In the genomic region with DNA sequence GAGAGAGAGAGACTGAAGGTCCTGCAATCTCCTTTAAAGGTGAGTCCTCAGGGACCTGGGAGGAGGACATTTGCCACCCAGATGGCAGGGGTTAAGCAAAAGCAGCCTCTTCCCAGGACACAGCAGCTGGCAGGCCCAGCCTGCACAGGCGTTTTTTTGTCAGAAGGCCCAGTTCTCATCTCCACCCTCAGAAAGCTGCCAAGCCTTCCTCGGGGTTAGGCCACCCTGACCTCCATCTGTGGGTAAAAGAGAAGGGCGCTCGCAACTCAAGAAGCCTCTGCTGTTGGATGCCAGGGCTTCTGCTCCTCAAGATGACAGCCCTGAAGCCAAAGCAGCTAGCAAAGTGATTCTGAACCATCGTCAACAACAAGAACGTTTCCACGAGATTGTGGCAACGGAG, we compare ENCODE assay signal across 10 mouse cellular contexts.
DNase-seq lines count a peak whose midpoint lies in the region; ATAC-seq and TF ChIP-seq lines count a peak whose summit lies in the region.
"Had no signal": no experiment of that assay in that cellular context is flagged by ENCODE, and none has a peak within 500 bp of the region (broad histone marks: within the 10 kb centered on the region; RNA-seq: fewer than 3 reads in every experiment).

No protein-coding gene starts in this region.

- no peaks in the 10 kb centered on the region for H3K36me3 ChIP-seq in forebrain, postnatal 0 days (ENCODE audit: insufficient read depth)
- H3K36me3 ChIP-seq in forebrain, embryonic 13.5 days (ENCODE audit: poor library complexity, severe bottlenecking), result no peaks in the 10 kb centered on the region
- H3K36me3 ChIP-seq in heart, adult 2 months (ENCODE audit: control insufficient read depth, insufficient read depth, low read length), result no peaks in the 10 kb centered on the region; the same call in none of the 2 replicates
- H3K36me3 ChIP-seq in lung, postnatal 0 days (ENCODE audit: insufficient read depth, low read length), result no peaks in the 10 kb centered on the region
- H3K36me3 ChIP-seq in midbrain, embryonic 15.5 days (replicated peaks), result no peaks in the 10 kb centered on the region
- H3K36me3 ChIP-seq: liver, embryonic 13.5 days had no signal

- H3K27ac ChIP-seq in forebrain, postnatal 0 days (ENCODE audit: low read depth, low read length), result no peak overlapping the region
- no peak overlapping the region for H3K27ac ChIP-seq in forebrain, embryonic 13.5 days
- peak overlapping the region; percentile 72 for H3K27ac ChIP-seq in heart, adult 2 months
- peak overlapping the region; percentile 55 for H3K27ac ChIP-seq in lung, postnatal 0 days (ENCODE audit: low read length)
- no peak overlapping the region for H3K27ac ChIP-seq in midbrain, embryonic 15.5 days
- H3K27ac ChIP-seq: liver, embryonic 13.5 days had no signal

- H3K4me3 ChIP-seq in forebrain, postnatal 0 days (ENCODE audit: low read depth, low read length), result no peak overlapping the region
- no peak overlapping the region for H3K4me3 ChIP-seq in forebrain, embryonic 13.5 days
- no peak overlapping the region for H3K4me3 ChIP-seq in heart, adult 2 months
- no peak overlapping the region for H3K4me3 ChIP-seq in lung, postnatal 0 days (ENCODE audit: low read depth, low read length)
- H3K4me3 ChIP-seq in midbrain, embryonic 15.5 days, result no peak overlapping the region
- H3K4me3 ChIP-seq: liver, embryonic 13.5 days had no signal

- H3K9ac ChIP-seq in forebrain, postnatal 0 days, result no peak overlapping the region; the same call in 1 of the 2 replicates
- H3K9ac ChIP-seq in forebrain, embryonic 13.5 days, result no peak overlapping the region
- peak overlapping the region; percentile 41; the same call in 1 of the 2 replicates for H3K9ac ChIP-seq in heart, adult 2 months (ENCODE audit: low read depth, low read length)
- no peak overlapping the region for H3K9ac ChIP-seq in lung, postnatal 0 days (replicated peaks; ENCODE audit: low read depth)
- no peak overlapping the region for H3K9ac ChIP-seq in midbrain, embryonic 15.5 days
- H3K9ac ChIP-seq: liver, embryonic 13.5 days had no signal

- H3K27me3 ChIP-seq in forebrain, postnatal 0 days (ENCODE audit: insufficient read depth, low read length), result no peaks in the 10 kb centered on the region
- H3K27me3 ChIP-seq in forebrain, embryonic 13.5 days, result no peaks in the 10 kb centered on the region
- no peaks in the 10 kb centered on the region for H3K27me3 ChIP-seq in heart, adult 2 months (ENCODE audit: control insufficient read depth, insufficient read depth, low read length)
- no peaks in the 10 kb centered on the region for H3K27me3 ChIP-seq in lung, postnatal 0 days (replicated peaks; ENCODE audit: insufficient read depth, low read length)
- H3K27me3 ChIP-seq in midbrain, embryonic 15.5 days (replicated peaks), result no peaks in the 10 kb centered on the region
- H3K27me3 ChIP-seq: liver, embryonic 13.5 days had no signal

- no peak for TF ChIP-seq POLR2A in brain, embryonic 14.5 days (IDR thresholded peaks at IDR 0.05; ENCODE audit: borderline replicate concordance, extremely low read depth, insufficient read depth, insufficient read length, poor library complexity, severe bottlenecking)
- TF ChIP-seq POLR2A in heart, adult 2 months (IDR thresholded peaks at IDR 0.05; ENCODE audit: insufficient read depth, low read depth, low read length), result no peak

- H3K9me3 ChIP-seq in forebrain, postnatal 0 days (ENCODE audit: low read length), result no peaks in the 10 kb centered on the region
- no peaks in the 10 kb centered on the region for H3K9me3 ChIP-seq in forebrain, embryonic 13.5 days (replicated peaks)
- no peaks in the 10 kb centered on the region for H3K9me3 ChIP-seq in lung, postnatal 0 days (ENCODE audit: low read length)
- no peaks in the 10 kb centered on the region for H3K9me3 ChIP-seq in midbrain, embryonic 15.5 days
- H3K9me3 ChIP-seq: liver, embryonic 13.5 days had no signal

- H3K4me2 ChIP-seq in forebrain, postnatal 0 days (ENCODE audit: low read depth), result no peak overlapping the region
- H3K4me2 ChIP-seq in forebrain, embryonic 13.5 days, result no peak overlapping the region
- H3K4me2 ChIP-seq in lung, postnatal 0 days (replicated peaks; ENCODE audit: low read depth, low read length), result no peak overlapping the region
- no peak overlapping the region for H3K4me2 ChIP-seq in midbrain, embryonic 15.5 days
- H3K4me2 ChIP-seq: liver, embryonic 13.5 days had no signal

- DNase-seq in forebrain, postnatal 0 days, result peak; percentile 52
- DNase-seq in brain, embryonic 14.5 days (ENCODE audit: low read depth), result peak; percentile 70
- peak; percentile 61 to 73 for DNase-seq in heart, adult 2 months
- DNase-seq in lung, postnatal 0 days (ENCODE audit: low spot score), result peak; percentile 66
- DNase-seq in frontal cortex, postnatal 14 days (ENCODE audit: low spot score in 2 of 2), result no peak
- DNase-seq: kidney, adult 8-10 months; liver, embryonic 13.5 days had no signal

- intact Hi-C loops in heart, adult 2 months (cut with DNase I), result loop anchor here (5.0 kb wide), 1 partner anchor 118 kb away; no protein-coding TSS in a partner anchor

- peaks cover 19% of the 10 kb centered on the region for H3K4me1 ChIP-seq in forebrain, postnatal 0 days (ENCODE audit: insufficient read depth)
- H3K4me1 ChIP-seq in forebrain, embryonic 13.5 days, result peaks cover 32% of the 10 kb centered on the region
- peaks cover 21% of the 10 kb centered on the region for H3K4me1 ChIP-seq in heart, adult 2 months (ENCODE audit: control insufficient read depth, insufficient read depth, low read length)
- H3K4me1 ChIP-seq in lung, postnatal 0 days (ENCODE audit: insufficient read depth, low read depth, low read length), result peaks cover 10% of the 10 kb centered on the region
- peaks cover 28% of the 10 kb centered on the region for H3K4me1 ChIP-seq in midbrain, embryonic 15.5 days
- H3K4me1 ChIP-seq: liver, embryonic 13.5 days had no signal

- H3K79me2 ChIP-seq in heart, adult 2 months (replicated peaks; ENCODE audit: control insufficient read depth, insufficient read depth, low read length), result no peaks in the 10 kb centered on the region

- 30% methylated on average over 8 of the region's 8 CpGs for WGBS in forebrain, postnatal 0 days
- 65% methylated on average over 8 of the region's 8 CpGs for WGBS in forebrain, embryonic 13.5 days
- 42% methylated on average over 8 of the region's 8 CpGs for WGBS in heart, adult 2 months
- WGBS in lung, postnatal 0 days, result 48% methylated on average over 8 of the region's 8 CpGs
- 64% methylated on average over 8 of the region's 8 CpGs for WGBS in midbrain, embryonic 15.5 days

- 0 out of 2 replicates have a peak, but pooled peaks have one; percentile 51 for TF ChIP-seq EP300 in heart, adult 2 months (IDR thresholded peaks at IDR 0.05; ENCODE audit: insufficient read depth, low read depth, low read length)
- TF ChIP-seq EP300 in lung, postnatal 0 days (IDR thresholded peaks at IDR 0.05), result peak; percentile 53

- peak; percentile 46; the same call in 1 of the 2 replicates for ATAC-seq in forebrain, postnatal 0 days
- ATAC-seq in forebrain, embryonic 13.5 days, result no peak
- peak; percentile 57 for ATAC-seq in lung, postnatal 0 days
- ATAC-seq in midbrain, embryonic 15.5 days (replicated peaks), result no peak
- ATAC-seq in frontal cortex, adult (ENCODE audit: low TSS enrichment), result no peak

- TF ChIP-seq CTCF in forebrain, postnatal 0 days (IDR thresholded peaks at IDR 0.05; ENCODE audit: low read depth), result no peak
- TF ChIP-seq CTCF in brain, embryonic 14.5 days (IDR thresholded peaks at IDR 0.05; ENCODE audit: borderline replicate concordance, extremely low read depth, insufficient read depth, insufficient read length), result no peak
- TF ChIP-seq CTCF in heart, adult 2 months (IDR thresholded peaks at IDR 0.05), result no peak
- TF ChIP-seq CTCF in lung, postnatal 0 days (IDR thresholded peaks at IDR 0.05), result no peak

Comparison
In these comparisons a context has a peak if more than half of its experiments do, and no peak if none do; other contexts are left out.
1. ATAC-seq: peak in forebrain, postnatal 0 days (single experiment) and lung, postnatal 0 days (single experiment); none in forebrain, embryonic 13.5 days (single experiment), midbrain, embryonic 15.5 days (single experiment) and frontal cortex, adult (single experiment).
2. DNase-seq: peak in forebrain, postnatal 0 days (single experiment), brain, embryonic 14.5 days (single experiment), heart, adult 2 months (2 of 2) and lung, postnatal 0 days (single experiment); none in frontal cortex, postnatal 14 days (0 of 2).
3. H3K27ac ChIP-seq: peak in heart, adult 2 months (single experiment) and lung, postnatal 0 days (single experiment); none in forebrain, postnatal 0 days (single experiment), forebrain, embryonic 13.5 days (single experiment) and midbrain, embryonic 15.5 days (single experiment).